Mouse (Mus musculus) left cerebral cortex, adult 8-10 months (tissue): ENCODE data around the gene Olfr304. TPM values are rescaled to one million over a fixed set of nuclear protein-coding genes. Genes with fewer than 3 reads are reported as not detected.
"Not testable (repeated sequence)": the region's sequence is repeated elsewhere in the genome, so short reads cannot be mapped to it uniquely, and the experiment has no call there.

Experiments used
- DNase-seq, 2 experiments: peaks; one replicate each; pipeline ENCODE4 v3.0.0; 2022; ENCODE audit warnings: low spot score in 2 of 2
- total RNA-seq, 4 experiments: library from RNA; stranded (reverse); gene quantifications; 2 replicates each; pipeline ENCODE4 v1.2.4; 2022

Gene Olfr304
- total RNA-seq = not detected

- no peak for DNase-seq
Observed at GRCm38 (mm10) chr7:86386558-86386957, at the start of gene Olfr304. Gene Olfr304, minus strand, starts transcription at chr7:86386658.

GRCm38 (mm10) chr7:86403546-86403945, 17.1 kb upstream of the Olfr304 start, which contains the start of gene Olfr301:
Gene Olfr301, plus strand, starts transcription at chr7:86403846.
- DNase-seq = no peak

- DNase-seq = no peak
Observed at GRCm38 (mm10) chr7:86397689-86398088, 11.2 kb upstream of the Olfr304 start, which contains the start of gene Olfr303. Gene Olfr303, minus strand, starts transcription at chr7:86397789.

- DNase-seq = no peak
Observed at GRCm38 (mm10) chr7:86385769-86386168, 689 bp downstream of the Olfr304 start.

GRCm38 (mm10) chr7:86366828-86367227, 19.6 kb downstream of the Olfr304 start, which contains the start of gene Olfr305:
Gene Olfr305, minus strand, starts transcription at chr7:86366928.
- DNase-seq = no peak

- DNase-seq = not testable (repeated sequence)
Observed at GRCm38 (mm10) chr7:86346296-86346695, 40.2 kb downstream of the Olfr304 start.

- no peak for DNase-seq
Observed at GRCm38 (mm10) chr7:86344253-86344652, 42.2 kb downstream of the Olfr304 start.

- no peak for DNase-seq
Observed at GRCm38 (mm10) chr7:86342881-86343565, 43.4 kb downstream of the Olfr304 start.

GRCm38 (mm10) chr7:86337486-86337885, 49.0 kb downstream of the Olfr304 start, which contains the start of gene Olfr307:
Gene Olfr307, minus strand, starts transcription at chr7:86337586.
- DNase-seq = no peak

Other genes with a start within 250 kb of the Olfr304 start
- not detected for gene Vmn2r75, start 214.9 kb downstream of the Olfr304 start, total RNA-seq
- not detected for gene Vmn2r76, start 140.3 kb downstream of the Olfr304 start, total RNA-seq
- gene Olfr310, start 109.5 kb downstream of the Olfr304 start, total RNA-seq = not detected
- gene Olfr309, start 73.0 kb downstream of the Olfr304 start, total RNA-seq = not detected
- not detected for gene Olfr308, start 61.0 kb downstream of the Olfr304 start, total RNA-seq
- gene Olfr307, start 49.1 kb downstream of the Olfr304 start, total RNA-seq = not detected
- gene Olfr305, start 19.7 kb downstream of the Olfr304 start, total RNA-seq = not detected
- not detected for gene Olfr303, start 11.1 kb upstream of the Olfr304 start, total RNA-seq
- not detected for gene Olfr301, start 17.2 kb upstream of the Olfr304 start, total RNA-seq
- not detected for gene Olfr299, start 73.3 kb upstream of the Olfr304 start, total RNA-seq
- not detected for gene Olfr298, start 105.8 kb upstream of the Olfr304 start, total RNA-seq
- gene Olfr297, start 133.3 kb upstream of the Olfr304 start, total RNA-seq = not detected
- not detected for gene Olfr295, start 197.2 kb upstream of the Olfr304 start, total RNA-seq
- gene Olfr294, start 230.0 kb upstream of the Olfr304 start, total RNA-seq = not detected